Mouse (Mus musculus): Measurements from ENCODE around the gene Rasa3.

Gene Rasa3

DNA sequence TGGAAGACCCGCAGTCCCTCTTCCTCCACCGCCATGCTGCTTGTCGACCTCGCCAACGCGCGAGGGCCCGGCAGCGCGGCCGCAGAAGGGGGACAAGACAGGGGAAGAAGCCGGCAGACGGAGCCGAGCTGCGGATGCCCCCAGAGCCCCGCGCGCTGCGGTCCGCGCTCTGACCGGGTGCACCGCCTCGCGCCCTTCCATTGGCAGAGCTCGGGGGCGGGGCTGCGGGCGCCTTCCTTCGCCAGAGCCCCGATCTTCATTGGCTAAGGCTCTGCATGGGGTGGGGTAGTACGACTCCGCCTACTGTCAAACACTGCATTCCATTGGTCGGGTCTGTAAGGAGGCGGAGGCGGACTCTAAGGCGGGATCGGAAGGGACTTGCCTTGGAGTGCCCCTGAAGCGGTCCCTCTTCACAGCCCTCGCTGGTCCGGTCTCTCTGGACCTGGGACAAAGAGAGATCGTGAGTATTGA, at the start of gene Rasa3:
Gene Rasa3 (minus strand): TSS at position 191 of the 471 bp plus-strand sequence.
- in situ Hi-C loops (cut with MseI, MboI), result no loop called here

DNA sequence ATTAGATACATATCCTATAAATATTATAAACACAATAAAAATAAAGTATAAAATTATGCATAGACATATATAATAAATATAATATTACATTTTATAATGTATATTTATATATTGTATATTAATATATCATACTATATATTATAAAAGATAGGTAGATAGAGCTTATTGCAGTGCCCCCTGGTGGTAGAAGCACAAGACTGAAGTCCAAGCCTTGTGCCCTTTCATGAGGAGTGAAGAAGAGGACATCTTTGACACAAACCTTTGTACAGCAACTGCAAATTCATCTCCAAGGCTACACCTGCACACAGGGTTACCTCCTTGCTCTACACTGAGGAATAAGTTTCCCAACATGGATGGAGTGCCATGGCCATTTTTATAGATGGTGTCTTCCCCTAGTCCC, 48.3 kb upstream of the Rasa3 start:
- in situ Hi-C loops (cut with MseI, MboI), result loop anchor here in 1 of 2 experiments (25.0 kb wide), 1 partner anchor 163 kb away; the partner anchor contains the start of gene 1700029H14Rik

DNA sequence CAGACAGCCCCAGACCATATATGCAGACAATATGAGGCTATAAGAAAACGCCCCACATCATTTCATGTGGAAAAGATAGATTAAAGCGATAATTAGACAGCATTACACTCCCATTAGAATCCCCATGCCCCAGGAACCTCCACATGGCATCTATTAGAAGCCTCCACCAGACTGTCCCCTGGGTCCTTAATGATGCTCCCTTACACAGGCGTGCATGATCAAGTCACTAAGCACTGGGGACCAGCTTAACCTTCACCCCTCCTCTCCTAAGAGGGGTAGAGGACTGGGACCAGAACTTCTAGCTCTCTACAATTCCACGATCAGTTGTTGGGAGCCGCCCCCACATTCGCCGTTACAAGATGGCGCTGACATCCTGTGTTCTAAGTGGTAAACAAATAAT, 41.6 kb upstream of the Rasa3 start:
- in situ Hi-C loops (cut with MseI, MboI), result no loop called here

DNA sequence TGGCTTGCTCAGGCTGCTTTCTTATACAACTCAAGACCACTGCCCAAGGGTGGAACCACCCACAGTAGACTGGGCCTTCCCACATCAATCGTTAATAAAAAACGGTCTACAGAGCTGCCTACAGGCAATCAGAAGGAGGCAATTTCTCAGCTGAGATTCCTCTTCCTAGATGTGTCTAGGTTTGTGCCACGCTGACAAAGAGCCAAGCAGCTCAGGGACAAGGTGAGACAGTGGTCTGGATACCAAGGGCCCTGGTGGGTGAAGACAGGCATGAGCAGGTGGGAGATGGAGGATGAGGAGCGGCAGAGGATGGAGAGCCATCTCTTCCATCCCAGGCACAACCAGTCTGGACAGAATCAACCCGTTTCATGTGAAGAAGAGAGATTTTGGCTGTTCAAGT, 31.1 kb upstream of the Rasa3 start:
- in situ Hi-C loops (cut with MseI, MboI), result no loop called here

DNA sequence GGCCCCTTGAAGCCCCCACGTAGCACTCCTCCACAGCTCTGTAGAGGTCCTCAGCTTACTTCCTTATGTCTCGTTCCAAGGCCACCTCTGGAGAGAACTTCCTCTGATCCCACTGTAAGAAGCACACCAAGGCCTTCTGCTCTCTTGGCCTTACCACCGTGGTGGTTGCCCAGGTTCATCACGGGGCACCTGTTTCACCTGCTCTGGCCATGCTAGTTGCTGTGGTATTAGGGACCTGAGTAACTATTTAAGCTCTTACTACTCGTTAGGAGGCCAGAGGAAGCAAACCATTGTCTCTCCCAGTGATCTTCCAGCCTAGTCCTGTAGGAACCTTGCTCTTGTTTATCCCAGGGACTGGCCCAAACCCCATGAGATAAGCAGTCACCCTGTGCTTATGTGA, 29.5 kb upstream of the Rasa3 start:
- in situ Hi-C loops (cut with MseI, MboI), result no loop called here

DNA sequence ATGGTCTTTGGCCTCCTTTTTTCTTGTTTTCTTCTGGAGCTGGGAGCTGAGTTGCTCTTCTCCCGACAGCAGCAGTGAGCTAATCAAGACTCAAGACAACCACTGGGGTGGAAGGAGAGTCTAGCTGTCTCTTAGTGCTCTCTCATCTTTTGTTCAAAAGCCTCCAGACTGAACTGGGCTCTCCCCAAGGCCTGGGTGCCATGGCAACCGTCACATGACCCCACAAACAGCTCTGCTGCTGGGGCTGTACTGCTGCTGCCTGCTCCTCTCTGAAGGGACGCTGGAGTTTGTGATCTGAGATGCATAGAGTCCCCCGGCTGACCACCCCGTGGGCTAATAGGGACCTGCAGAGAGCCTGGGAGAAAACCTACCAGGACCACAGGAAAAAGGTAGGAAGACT, 28.3 kb upstream of the Rasa3 start, which contains the start of gene Cfap97d2:
Gene Cfap97d2 (plus strand): TSS at position 222 of the 400 bp plus-strand sequence.
- in situ Hi-C loops (cut with MseI, MboI), result no loop called here

DNA sequence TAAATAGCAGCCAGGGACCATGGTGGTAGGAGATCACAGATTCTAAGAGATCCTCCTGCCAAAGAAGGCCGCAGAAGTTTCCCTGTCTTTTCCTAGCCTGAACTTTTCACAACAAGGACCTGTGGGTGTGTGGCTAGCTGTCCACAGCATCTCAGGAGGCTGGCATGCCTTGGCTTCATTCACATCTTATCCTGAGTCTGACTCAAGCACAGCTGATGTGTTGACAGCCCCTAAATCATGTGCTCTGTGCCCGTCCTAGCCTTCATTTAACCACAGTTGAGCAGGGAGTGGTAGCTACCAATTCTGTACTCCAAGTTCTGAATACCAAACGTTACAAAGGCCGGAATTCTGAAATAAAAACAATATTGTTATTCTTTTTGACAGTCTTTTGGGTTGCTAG, 26.9 kb upstream of the Rasa3 start:
- in situ Hi-C loops (cut with MseI, MboI), result no loop called here

DNA sequence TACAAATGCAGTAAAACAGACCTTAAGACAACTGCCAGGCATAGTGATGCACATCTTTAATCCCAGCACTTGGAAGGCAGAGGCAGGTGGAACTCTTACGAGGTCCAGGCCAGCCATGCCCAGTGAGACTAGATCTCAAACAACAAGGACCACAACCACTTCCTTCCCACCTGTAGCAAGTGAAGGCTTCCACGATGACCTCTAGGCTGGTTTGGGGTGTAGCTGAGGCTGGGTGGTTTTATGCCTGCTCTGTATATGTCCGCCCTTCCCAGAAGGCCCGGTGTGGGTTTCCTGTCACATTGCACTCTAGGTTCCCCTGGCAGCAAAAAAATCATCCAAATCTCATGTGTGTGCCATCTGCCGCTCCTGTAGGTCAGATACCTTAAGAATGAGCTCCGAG, 26.4 kb upstream of the Rasa3 start:
- in situ Hi-C loops (cut with MseI, MboI), result no loop called here

DNA sequence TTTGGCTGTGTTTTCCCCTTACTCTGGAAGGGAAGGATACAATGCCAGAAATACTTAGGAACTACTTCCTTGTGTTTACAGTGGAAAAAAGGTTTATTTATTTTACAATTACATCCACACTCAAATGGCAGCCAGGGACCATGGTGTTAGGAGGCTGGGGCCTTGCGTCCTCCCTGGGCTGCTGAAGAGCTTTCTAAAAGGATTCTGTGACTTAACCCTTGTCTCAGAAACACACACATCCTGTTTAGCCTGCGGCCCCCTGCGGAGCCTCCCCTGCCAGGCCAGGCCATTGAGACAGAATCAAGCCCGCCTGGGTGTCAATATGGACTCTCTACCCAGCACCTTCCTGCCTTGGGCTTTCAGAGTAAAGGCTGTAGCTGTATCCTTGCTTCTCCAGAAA, 25.4 kb upstream of the Rasa3 start:
- in situ Hi-C loops (cut with MseI, MboI), result no loop called here

DNA sequence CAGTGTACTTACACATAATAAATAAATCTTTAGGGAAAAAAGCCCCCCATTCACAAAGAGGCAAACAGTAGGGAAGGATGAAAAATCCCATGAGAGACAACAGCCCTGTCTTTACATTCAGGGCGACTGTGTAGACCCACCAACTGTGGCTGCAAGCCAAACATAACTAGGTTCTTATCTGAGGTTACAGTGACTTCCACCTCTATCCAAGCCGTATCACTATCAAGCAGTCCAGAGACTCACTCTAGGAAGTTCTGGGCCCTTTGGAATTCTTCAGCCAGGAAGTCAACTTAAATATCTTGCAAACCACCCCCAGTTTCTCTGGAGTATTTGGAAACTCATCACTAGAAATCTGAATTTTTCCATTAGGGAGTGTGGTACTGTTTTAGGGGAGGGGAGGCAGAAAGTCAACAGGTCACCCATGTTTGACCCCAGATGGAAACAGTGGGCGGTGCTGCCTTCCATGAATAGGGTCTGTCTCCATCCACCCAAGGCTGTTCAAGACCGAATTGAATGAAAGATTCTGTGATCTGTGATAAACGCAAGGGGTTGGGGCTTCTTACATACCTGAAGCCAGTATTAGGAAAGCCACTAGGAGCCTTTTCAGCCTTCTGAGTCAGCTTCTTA, 22.0 kb upstream of the Rasa3 start:
- in situ Hi-C loops (cut with MseI, MboI), result no loop called here

DNA sequence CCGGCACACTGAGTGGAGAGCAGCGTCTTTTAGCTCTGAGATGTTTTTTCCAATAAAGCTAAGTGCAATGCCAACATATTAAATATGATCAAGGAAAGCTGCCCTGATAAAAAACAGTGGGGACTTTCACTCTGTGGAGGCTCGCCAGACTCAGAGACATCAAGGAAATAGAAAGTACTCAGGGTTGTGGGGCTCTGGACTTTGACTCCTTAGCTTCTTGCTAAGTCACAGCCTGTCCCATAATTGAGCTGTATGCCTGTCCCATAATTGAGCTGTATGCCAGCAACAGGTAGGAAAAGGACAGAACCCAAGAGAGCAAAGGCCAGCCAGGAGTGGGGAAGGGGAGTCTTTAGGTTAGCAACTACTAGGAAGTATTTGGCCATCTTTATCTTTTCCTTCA, 20.9 kb upstream of the Rasa3 start:
- in situ Hi-C loops (cut with MseI, MboI), result no loop called here

DNA sequence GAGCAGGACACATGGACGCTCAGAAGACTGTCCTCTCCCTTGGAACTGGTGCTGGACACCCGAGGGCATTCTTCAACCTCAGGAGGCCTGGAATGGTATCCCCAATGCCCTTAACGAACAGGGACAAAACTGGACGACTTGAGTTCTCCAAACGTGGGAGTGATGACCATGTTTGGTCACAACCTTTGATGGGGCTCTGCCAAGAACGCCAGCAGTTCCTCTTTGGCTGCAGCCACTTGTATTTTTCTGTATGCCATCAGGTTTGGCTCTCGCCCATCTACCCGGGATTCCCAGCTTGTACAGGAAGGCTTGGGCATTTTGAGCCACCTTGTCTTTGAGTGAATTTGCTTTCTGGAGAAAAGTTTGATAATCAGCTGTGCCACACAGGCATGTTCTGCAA, 20.3 kb upstream of the Rasa3 start:
- in situ Hi-C loops (cut with MseI, MboI), result no loop called here

DNA sequence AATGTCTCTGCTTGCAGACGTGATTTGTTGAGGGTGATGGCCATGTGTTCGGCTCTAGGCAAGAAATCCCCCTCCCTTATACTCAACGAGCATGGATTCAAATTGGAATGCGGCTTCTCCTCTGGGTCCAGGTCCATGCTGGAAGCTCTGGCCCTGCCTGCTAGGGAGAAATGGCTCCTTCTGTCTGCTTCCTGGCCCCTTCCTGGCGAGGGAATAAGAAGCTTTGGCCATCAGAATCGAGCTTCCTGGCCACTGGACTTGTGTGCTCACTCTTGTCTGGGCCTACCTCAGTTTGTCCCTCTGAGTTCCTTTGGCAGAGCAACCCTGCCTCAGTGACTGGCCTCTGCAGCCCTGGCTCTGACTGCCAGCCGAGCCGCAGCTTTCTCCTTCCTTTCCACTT, 19.8 kb upstream of the Rasa3 start:
- in situ Hi-C loops (cut with MseI, MboI), result no loop called here

DNA sequence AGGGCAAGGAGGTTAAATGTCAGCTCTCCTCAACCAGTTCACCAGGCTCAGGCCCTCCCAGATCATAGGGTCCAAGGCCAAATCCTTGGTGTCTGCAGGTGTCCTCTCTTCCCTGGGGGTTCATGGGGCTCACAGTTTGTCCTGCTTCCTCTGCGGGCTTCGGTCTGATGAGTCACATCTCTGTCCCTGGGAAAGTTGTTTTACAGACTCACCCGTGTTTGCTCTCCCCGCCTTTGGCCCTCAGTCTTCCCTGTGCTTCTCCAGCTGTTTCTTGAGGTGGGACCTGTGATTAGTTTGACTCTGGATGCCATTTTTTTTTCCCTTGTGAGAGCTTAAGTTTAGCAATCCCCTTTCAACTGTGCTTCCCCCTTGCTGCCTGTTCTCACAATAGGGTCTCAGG, 18.8 kb upstream of the Rasa3 start:
- in situ Hi-C loops (cut with MseI, MboI), result no loop called here

DNA sequence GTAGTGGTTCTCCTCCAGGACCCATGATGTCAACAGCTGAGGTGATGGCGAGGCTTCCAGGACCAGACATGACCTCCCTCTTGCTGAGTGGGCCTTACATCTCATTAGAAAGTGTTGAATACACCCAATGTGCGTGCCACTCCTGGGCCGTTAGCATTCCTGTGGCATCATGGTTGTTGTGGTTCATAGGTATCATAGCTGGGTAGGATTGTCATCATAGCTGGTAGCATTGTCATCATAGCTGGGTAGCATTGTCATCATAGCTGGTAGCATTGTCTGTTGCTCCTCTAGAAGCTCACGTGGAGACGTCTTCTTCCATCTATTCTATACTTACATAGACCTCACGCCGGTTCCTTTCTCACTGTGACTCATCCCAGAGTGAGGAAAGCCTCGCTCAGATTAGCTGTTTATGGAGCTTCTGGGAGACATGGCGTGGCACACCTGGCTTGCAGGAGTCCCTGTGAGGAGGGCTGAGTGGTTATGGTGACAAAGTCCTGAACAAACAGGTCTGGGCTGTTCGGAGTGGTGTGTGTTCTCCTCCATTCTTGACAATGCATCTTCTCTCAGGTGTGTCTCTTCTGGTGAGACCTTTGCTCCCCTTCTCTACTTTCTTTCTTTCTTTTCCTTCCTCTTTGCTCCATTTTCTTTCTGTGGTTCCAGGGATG, 17.9 kb upstream of the Rasa3 start:
- in situ Hi-C loops (cut with MseI, MboI), result no loop called here

DNA sequence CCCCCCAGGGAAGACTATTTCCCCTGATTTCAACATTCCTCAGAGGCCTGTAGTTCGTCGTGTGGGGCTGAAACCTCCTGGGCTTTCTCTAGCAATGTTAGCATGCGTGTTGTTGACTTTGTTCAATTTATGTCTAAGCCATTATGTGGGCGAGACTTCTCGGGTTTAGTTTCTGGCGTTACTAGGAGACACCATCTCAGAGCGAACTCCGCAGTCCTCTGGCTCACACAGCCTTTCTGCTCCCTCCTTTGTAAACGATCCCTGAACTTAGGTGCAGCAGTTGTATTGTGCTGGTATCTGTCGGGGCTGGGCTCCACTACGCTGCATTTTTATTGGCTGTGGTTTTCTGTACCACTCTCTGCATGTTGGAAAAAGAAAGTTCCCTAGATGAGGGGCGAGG, 17.3 kb upstream of the Rasa3 start:
- in situ Hi-C loops (cut with MseI, MboI), result no loop called here

DNA sequence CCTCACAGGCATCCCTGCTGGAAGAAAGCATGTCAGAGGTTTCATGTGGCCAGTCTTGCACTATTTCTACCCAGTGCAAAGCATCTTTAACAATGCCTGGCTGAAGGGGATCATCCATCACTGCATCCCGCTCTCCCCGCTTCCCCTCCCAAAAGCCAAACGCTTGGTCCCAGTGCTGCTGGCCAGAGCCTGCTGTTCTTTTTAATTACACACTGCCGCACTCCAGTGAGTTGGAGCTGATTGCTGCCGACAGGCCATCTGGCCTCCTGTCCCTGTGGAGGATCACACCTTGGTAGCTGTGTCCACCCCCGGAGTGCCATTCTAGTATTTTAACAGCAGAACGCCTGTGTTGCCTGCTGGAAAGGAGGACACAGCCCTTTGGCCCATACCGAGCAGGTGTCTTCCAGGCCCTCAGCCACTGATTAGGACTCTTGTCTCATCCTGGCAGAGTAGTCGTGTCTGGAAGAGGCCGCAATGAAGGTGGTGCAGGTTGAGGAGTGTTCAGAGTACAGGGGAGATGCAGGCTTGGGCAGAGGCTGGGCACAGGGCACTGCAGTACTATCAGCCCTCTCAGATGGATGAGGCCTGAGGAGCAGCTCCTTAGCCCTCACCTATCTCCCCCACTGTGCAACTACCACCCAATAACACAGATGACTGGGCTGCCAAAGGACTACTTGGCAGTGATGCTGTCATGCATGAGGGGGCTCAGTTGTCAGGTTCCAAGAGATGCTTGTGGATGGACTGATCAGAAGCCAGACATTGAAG, 15.1 kb upstream of the Rasa3 start:
- in situ Hi-C loops (cut with MseI, MboI), result no loop called here

DNA sequence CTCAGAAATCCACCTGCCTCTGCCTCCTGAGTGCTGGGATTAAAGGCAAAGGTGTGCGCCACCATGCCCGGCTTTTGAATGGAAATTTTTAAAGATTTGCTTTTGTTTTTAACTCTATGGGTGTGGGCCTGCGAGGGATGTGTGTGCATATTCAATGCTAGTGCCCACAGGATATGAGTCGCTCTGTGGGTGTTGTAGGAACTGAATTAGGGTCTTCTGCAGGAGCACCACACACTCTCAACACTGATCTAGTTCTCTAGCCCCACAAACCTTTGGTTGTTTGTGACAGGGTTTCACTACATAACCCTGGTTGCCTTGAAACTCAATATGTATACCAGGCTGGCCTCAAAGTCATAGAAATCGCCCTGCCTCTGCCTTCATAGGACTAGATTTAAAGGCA, 11.9 kb upstream of the Rasa3 start:
- in situ Hi-C loops (cut with MseI, MboI), result no loop called here

DNA sequence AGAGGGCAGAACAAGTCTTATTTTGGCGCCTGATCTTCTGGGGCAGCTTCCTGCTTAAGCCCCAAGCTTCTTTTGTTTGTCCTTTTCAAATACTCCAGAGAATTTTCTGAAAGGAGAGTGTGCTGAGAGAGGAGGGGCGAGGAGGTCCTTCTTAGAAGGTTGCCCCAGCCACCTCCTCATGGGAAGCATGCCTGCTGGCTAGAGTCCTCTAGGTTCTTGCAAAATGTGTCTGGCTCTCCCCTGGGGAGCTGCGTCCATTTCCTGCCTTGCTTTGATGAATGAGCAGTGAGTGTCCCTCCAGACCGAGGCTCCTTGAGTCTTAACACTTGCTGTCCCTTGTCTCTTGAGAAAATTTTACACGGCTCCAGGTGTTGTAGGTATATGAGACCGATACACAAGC, 11.1 kb upstream of the Rasa3 start:
- in situ Hi-C loops (cut with MseI, MboI), result no loop called here

DNA sequence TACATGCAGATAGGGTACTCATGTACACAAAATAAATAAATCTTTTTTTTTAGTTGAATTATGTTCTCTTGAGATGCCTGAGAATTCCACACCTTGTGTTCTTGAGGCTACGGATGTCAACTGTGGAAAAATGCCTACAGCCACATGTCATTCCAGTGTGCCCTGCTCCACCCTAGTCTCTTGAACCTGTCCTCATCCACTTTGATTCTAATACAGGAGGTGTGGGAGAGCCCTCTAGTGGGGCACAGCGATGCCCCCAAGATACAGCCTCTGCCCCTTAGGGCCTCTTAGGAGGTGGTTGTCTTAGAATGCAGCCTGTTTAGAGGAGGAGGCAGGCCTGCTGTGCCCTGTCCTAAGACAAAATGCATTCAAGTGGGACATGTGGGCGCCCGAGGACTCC, 10.5 kb upstream of the Rasa3 start:
- in situ Hi-C loops (cut with MseI, MboI), result no loop called here

DNA sequence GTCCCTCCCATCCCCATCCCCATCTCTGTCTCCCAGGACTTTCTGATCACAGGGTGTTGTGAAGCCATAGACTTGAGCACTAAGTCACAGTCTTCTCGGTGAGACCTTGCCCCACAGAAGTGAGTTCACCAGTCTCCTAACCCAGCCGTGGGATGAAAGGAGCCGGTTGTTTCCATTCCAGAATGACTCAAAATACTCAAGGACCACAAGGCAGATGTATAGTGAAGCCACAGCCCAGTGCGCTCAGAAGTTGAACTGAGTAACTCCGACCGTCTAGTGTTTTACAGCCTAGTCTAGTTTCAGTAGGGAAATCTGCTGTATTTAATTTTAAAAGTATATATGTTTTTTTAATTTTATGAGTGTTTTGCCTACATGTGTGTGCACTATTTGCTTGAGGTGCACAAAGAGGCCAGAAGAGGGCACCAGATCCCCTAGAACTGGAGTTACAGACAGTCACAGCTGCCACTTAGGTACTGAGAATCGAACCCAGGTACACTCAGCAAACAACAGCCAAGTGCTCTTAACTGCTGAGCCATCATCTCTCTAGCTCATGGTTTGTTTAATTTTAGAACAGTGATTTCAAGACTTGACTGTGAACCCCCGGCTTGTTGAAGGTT, 9.8 kb upstream of the Rasa3 start:
- in situ Hi-C loops (cut with MseI, MboI), result no loop called here

DNA sequence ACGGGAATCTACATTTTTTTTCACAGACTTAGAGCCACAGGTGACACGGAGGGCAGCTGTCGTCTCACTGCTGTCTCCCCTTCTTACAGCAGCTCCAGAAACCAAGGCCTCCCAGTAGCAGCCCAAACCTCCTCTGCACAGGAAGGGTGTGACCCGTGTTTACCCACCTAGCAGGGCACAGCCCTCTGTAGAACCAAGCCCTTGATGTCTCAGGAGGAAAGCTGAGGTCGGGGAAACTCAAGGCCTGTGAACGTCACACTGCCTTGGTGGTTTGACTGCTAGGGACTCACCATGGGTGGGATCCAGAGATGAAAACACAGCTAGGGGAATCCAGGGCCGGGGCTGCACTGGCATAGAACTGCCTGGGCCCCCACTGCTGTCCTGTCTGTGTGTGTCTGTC, 9.0 kb upstream of the Rasa3 start:
- in situ Hi-C loops (cut with MseI, MboI), result no loop called here

Measured in mouse trophoblast stem cell (cell line).